Mouse (Mus musculus): ENCODE results near the gene Myd88. TPM values are rescaled to one million over a fixed set of nuclear protein-coding genes. Genes with fewer than 3 reads are reported as not detected.
A peak's percentile ranks its signal among the peaks of the same experiment; 100 is the strongest.

Gene Myd88
- polyA plus RNA-seq, 1 experiment: 16.0 TPM

GRCm38 (mm10) chr9:119350531-119350930 is 9.3 kb upstream of the Myd88 start:
- Histone ChIP-seq H3K27me3 (ENCODE audit: control insufficient read depth, insufficient read depth, insufficient read length) (no peaks in the 10 kb centered on the region), H3K4me2 (ENCODE audit: low read depth) (no peak overlapping the region), H3ac (ENCODE audit: control insufficient read depth, insufficient read length) (no peak overlapping the region), H3K36me3 (ENCODE audit: control insufficient read depth, insufficient read depth) (no peaks in the 10 kb centered on the region), H3K79me2 (ENCODE audit: control insufficient read depth, insufficient read depth) (no peaks in the 10 kb centered on the region), H3K4me3 (no peak overlapping the region)
- no peak for TF ChIP-seq TCF3 (IDR thresholded peaks at IDR 0.05; ENCODE audit: insufficient read length, low read depth)
- TF ChIP-seq MYOD1 (IDR thresholded peaks at IDR 0.05; ENCODE audit: control insufficient read depth in 1 of 3, insufficient read length in 2 of 3, low read depth in 2 of 3): no peak
- no peak for TF ChIP-seq SRF (IDR thresholded peaks at IDR 0.05; ENCODE audit: control insufficient read depth, insufficient read length, low read depth)
- TF ChIP-seq E2F4 (IDR thresholded peaks at IDR 0.05; ENCODE audit: insufficient read depth): no peak
- TF ChIP-seq TCF12 (IDR thresholded peaks at IDR 0.05; ENCODE audit: insufficient read depth, poor library complexity, severe bottlenecking): no peak
- no peak for TF ChIP-seq CEBPB (IDR thresholded peaks at IDR 0.05; ENCODE audit: insufficient read depth, poor library complexity, severe bottlenecking)
- TF ChIP-seq POLR2AphosphoS2 (IDR thresholded peaks at IDR 0.05; ENCODE audit: insufficient read length, low read depth): no peak
- TF ChIP-seq USF1 (IDR thresholded peaks at IDR 0.05; ENCODE audit: low read depth): no peak
- TF ChIP-seq REST (IDR thresholded peaks at IDR 0.05; ENCODE audit: insufficient read depth, insufficient read length): no peak
- no peak for TF ChIP-seq POLR2A (IDR thresholded peaks at IDR 0.05; ENCODE audit: insufficient read length, low read depth)
- TF ChIP-seq MAX (IDR thresholded peaks at IDR 0.05; ENCODE audit: low read depth): no peak
- no peak for TF ChIP-seq MYOG (IDR thresholded peaks at IDR 0.05; ENCODE audit: control insufficient read depth in 1 of 3, insufficient read depth in 1 of 3, insufficient read length in 2 of 3, low read depth in 2 of 3)

- peaks cover 4% of the 10 kb centered on the region for H3K36me3 ChIP-seq (ENCODE audit: control insufficient read depth, insufficient read depth)
- no peak overlapping the region for H3K4me3 ChIP-seq
- no peak overlapping the region for H3ac ChIP-seq (ENCODE audit: control insufficient read depth, insufficient read length)
- no peaks in the 10 kb centered on the region for H3K27me3 ChIP-seq (ENCODE audit: control insufficient read depth, insufficient read depth, insufficient read length)
- TF ChIP-seq POLR2A (IDR thresholded peaks at IDR 0.05; ENCODE audit: insufficient read length, low read depth) (no peak), MYOD1 (IDR thresholded peaks at IDR 0.05; ENCODE audit: control insufficient read depth in 1 of 3, insufficient read length in 2 of 3, low read depth in 2 of 3) (no peak), MAX (IDR thresholded peaks at IDR 0.05; ENCODE audit: low read depth) (no peak), REST (IDR thresholded peaks at IDR 0.05; ENCODE audit: insufficient read depth, insufficient read length) (no peak), SRF (IDR thresholded peaks at IDR 0.05; ENCODE audit: control insufficient read depth, insufficient read length, low read depth) (no peak), USF1 (IDR thresholded peaks at IDR 0.05; ENCODE audit: low read depth) (no peak), POLR2AphosphoS2 (IDR thresholded peaks at IDR 0.05; ENCODE audit: insufficient read length, low read depth) (no peak), MYOG (IDR thresholded peaks at IDR 0.05; ENCODE audit: control insufficient read depth in 1 of 3, insufficient read depth in 1 of 3, insufficient read length in 2 of 3, low read depth in 2 of 3) (no peak), E2F4 (IDR thresholded peaks at IDR 0.05; ENCODE audit: insufficient read depth) (no peak)
- no peak overlapping the region for H3K4me2 ChIP-seq (ENCODE audit: low read depth)
- no peaks in the 10 kb centered on the region for H3K79me2 ChIP-seq (ENCODE audit: control insufficient read depth, insufficient read depth)
These were observed 5.2 kb upstream of the Myd88 start for GRCm38 (mm10) chr9:119346376-119346775.

- H3K4me2 ChIP-seq (ENCODE audit: low read depth): no peak overlapping the region
- peak overlapping the region; percentile 39 for H3K4me3 ChIP-seq
- H3ac ChIP-seq (ENCODE audit: control insufficient read depth, insufficient read length): no peak overlapping the region
- peaks cover 7% of the 10 kb centered on the region for H3K79me2 ChIP-seq (ENCODE audit: control insufficient read depth, insufficient read depth)
- TF ChIP-seq TCF3 (IDR thresholded peaks at IDR 0.05; ENCODE audit: insufficient read length, low read depth) (no peak), MYOG (IDR thresholded peaks at IDR 0.05; ENCODE audit: control insufficient read depth in 1 of 3, insufficient read depth in 1 of 3, insufficient read length in 2 of 3, low read depth in 2 of 3) (no peak), REST (IDR thresholded peaks at IDR 0.05; ENCODE audit: insufficient read depth, insufficient read length) (no peak)
- H3K27me3 ChIP-seq (ENCODE audit: control insufficient read depth, insufficient read depth, insufficient read length): no peaks in the 10 kb centered on the region
- peaks cover 4% of the 10 kb centered on the region for H3K36me3 ChIP-seq (ENCODE audit: control insufficient read depth, insufficient read depth)
These were observed 1.5 kb upstream of the Myd88 start for GRCm38 (mm10) chr9:119342728-119343127.

- peaks cover 4% of the 10 kb centered on the region for H3K36me3 ChIP-seq (ENCODE audit: control insufficient read depth, insufficient read depth)
- H3ac ChIP-seq (ENCODE audit: control insufficient read depth, insufficient read length): peak overlapping the region; percentile 52
- peak overlapping the region; percentile 83 for H3K4me2 ChIP-seq (ENCODE audit: low read depth)
These were observed 1.0 kb downstream of the Myd88 start for GRCm38 (mm10) chr9:119340212-119340580.

More at GRCm38 (mm10) chr9:119340212-119340580, 1.0 kb downstream of the Myd88 start:
- H3K79me2 ChIP-seq (ENCODE audit: control insufficient read depth, insufficient read depth): peaks cover 7% of the 10 kb centered on the region
- no peak for TF ChIP-seq CEBPB (IDR thresholded peaks at IDR 0.05; ENCODE audit: insufficient read depth, poor library complexity, severe bottlenecking)
- TF ChIP-seq E2F4 (IDR thresholded peaks at IDR 0.05; ENCODE audit: insufficient read depth): no peak
- TF ChIP-seq MYOD1 (IDR thresholded peaks at IDR 0.05; ENCODE audit: control insufficient read depth in 1 of 3, insufficient read length in 2 of 3, low read depth in 2 of 3): no peak
- TF ChIP-seq TCF12 (IDR thresholded peaks at IDR 0.05; ENCODE audit: insufficient read depth, poor library complexity, severe bottlenecking): no peak
- no peak for TF ChIP-seq SRF (IDR thresholded peaks at IDR 0.05; ENCODE audit: control insufficient read depth, insufficient read length, low read depth)
- TF ChIP-seq TCF3 (IDR thresholded peaks at IDR 0.05; ENCODE audit: insufficient read length, low read depth): no peak
- no peak for TF ChIP-seq POLR2AphosphoS2 (IDR thresholded peaks at IDR 0.05; ENCODE audit: insufficient read length, low read depth)
- TF ChIP-seq USF1 (IDR thresholded peaks at IDR 0.05; ENCODE audit: low read depth): no peak
- no peak for TF ChIP-seq POLR2A (IDR thresholded peaks at IDR 0.05; ENCODE audit: insufficient read length, low read depth)
- no peak for TF ChIP-seq REST (IDR thresholded peaks at IDR 0.05; ENCODE audit: insufficient read depth, insufficient read length)
- TF ChIP-seq MAX (IDR thresholded peaks at IDR 0.05; ENCODE audit: low read depth): no peak
- TF ChIP-seq MYOG (IDR thresholded peaks at IDR 0.05; ENCODE audit: control insufficient read depth in 1 of 3, insufficient read depth in 1 of 3, insufficient read length in 2 of 3, low read depth in 2 of 3): no peak
- no peaks in the 10 kb centered on the region for H3K27me3 ChIP-seq (ENCODE audit: control insufficient read depth, insufficient read depth, insufficient read length)
- peak overlapping the region; percentile 39 for H3K4me3 ChIP-seq
